Mouse (Mus musculus): ENCODE measurements around the gene Thsd4. TPM values are rescaled to one million over a fixed set of nuclear protein-coding genes. Genes with fewer than 3 reads are reported as not detected.

The Thsd4 gene
- total RNA-seq, 2 experiments from 2014 or later: 10.1 to 12.4 TPM

DNA sequence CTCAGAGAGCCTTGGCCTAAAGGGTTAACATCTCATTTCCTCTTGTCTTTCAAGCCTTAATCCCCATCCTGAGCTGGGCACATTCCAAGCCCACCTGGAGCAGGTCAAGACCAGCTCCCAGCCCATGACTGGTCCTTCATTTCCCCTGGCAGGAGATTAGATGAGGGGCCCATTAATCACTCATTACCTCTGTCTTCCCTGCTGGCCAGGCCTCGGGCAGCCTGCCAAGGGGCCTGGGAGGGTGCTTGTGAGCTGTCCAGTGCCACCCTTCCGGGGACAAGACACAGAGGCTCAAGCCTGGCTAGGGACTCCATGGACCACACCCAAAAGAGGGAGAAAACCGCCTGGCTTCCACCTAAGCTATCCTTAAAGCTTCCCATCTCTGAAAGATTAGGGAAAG, 3.6 kb downstream of the Thsd4 start:
- peak; percentile 13 for DNase-seq
- intact Hi-C loops (cut with DNase I): no loop called here

- DNase-seq: no peak
- intact Hi-C loops (cut with DNase I): no loop called here
These were observed 4.7 kb downstream of the Thsd4 start for GRCm38 (mm10) chr9:60517148-60517547.

DNA sequence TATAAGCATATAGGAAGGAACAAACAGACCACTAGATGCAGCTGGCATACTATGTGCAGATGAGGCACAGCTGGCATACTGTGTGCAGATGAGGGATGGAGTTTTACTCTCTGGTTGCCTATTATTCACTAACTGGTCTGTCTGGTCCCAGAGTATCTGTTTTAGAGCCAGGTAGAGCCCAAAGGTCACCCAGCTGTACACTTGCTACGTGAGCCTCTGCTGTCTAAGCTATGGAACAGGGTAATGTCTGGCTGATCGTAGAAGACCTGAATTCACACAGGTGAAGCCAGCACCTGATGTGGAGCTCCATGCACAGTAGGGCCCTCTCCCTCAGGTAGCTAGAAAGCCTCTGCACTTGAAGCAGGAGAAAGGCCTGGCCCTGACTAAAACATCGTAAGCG, 5.5 kb downstream of the Thsd4 start:
- intact Hi-C loops (cut with DNase I): no loop called here
- no peak for DNase-seq

DNA sequence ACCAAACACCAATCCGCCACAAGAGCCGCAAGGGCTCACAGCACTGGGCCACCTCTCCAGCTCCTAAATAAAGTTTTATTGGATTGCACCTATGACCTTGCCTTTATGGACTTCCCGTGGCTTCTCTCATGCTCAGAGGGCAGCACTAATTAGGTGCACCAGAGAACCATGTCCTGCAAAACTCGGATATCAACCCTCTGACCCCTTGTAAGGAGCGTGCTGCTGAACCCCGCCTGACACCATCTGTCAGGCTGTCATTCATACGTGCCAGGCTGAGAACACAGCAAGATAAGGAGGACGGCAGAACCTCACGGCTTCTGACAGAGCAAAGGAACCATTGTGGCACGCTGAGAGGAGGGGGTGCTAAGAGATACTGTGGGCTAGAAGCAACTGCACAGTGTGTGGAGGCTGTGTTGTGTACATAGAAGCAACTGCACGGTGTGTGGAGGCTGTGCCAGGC, 8.5 kb downstream of the Thsd4 start:
- no peak for DNase-seq
- intact Hi-C loops (cut with DNase I): no loop called here

- intact Hi-C loops (cut with DNase I): no loop called here
- no peak for DNase-seq
These were observed 11.0 kb downstream of the Thsd4 start for GRCm38 (mm10) chr9:60510876-60511275.

DNA sequence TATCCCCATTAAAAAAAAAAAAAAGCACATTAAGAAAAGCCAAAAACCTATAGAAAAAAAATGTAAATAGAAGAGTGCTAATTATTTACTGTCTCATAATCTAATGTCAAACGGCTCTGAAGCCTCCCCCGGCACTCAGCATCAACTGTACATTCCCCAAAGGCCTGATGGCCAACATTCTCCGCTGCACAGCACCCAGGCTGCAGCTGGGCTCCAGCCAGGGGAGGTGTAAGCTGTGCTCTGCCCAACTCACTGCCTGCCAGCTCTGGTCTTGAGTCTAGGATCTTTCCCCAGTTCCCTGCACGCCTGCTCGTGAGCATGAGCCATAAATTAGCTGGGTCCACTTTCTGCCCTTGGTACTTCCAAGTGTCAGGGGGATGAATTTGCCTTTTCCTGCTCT, 15.7 kb downstream of the Thsd4 start:
- DNase-seq: no peak
- intact Hi-C loops (cut with DNase I): no loop called here

DNA sequence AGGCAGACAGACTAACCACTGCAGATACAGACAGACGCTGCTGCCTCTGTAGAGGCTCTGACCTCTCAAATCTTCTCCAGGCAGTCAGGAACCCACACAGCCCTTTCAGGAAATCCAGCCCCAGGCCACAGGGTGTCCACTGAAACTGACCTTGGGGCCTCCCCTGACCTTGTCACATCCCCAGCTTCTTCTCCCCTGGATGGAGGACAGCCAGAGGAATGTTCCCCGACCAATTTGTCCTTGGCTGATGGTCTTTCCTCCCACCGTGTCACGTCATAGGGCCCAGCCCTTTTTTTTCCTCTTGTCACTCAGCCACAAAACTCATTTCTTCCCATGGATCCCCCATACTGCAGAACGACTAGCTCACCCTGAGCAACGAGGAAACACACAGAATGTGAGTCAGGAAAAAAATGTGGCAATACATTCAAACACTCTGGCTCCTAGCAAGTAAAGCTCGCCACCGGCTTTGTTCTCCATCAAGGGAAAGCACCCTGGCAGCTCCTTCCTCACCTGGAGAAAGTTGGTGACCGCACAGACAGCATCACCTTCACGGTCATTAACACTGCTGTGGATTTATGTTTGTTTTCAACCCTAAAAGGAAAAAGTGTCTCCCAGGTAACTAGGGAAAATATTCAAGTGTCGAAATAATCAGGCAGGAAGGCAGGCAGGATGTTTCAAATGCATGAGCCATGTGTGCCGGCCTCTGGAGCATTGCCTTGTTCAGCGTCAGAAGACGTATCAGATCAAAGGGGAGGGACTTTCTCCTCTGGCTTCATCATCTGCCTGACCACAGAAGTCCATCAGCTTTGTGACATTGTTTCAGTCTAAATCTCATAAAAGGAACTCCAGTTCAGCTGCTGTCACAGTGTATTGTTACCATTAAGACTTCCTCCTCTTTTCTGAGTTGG, 17.2 kb downstream of the Thsd4 start:
- DNase-seq: no peak
- intact Hi-C loops (cut with DNase I): no loop called here

GRCm38 (mm10) chr9:60502220-60502619, 19.6 kb downstream of the Thsd4 start:
- intact Hi-C loops (cut with DNase I): no loop called here

DNA sequence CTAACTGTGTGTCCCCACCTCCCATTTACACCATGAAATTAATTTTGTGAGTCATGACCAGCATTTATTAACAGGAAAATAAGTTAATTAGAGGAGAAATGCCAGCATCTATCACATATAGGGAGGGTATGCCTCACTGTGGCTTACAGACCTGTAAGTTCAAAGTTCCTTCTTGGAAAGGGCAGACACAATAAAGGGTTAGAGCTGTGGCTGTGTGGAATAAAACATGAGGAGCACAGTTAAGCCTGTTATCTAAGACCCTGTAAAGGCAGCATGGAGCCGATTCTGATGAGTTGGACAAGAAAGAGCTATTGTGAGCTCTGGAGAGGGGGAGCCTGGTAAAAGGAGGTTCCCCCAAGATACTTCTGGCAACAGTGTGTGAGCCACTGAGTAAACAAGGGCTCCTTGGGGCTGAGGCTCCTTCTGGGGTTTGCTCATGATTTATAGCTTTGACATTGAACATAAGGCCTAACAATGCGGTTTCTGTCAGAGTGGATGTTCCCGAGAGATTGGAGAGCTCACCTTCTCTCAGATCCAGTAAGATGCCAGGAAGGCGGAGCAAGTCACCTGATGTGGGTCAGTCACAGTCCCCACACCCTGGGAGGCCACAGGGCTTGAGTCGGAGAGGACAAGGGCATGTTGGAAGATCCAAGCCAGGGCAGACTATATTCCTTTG, 20.2 kb downstream of the Thsd4 start:
- DNase-seq: no peak
- intact Hi-C loops (cut with DNase I): no loop called here

More at GRCm38 (mm10) chr9:60502220-60502619, 19.6 kb downstream of the Thsd4 start:
- no peak for DNase-seq

DNA sequence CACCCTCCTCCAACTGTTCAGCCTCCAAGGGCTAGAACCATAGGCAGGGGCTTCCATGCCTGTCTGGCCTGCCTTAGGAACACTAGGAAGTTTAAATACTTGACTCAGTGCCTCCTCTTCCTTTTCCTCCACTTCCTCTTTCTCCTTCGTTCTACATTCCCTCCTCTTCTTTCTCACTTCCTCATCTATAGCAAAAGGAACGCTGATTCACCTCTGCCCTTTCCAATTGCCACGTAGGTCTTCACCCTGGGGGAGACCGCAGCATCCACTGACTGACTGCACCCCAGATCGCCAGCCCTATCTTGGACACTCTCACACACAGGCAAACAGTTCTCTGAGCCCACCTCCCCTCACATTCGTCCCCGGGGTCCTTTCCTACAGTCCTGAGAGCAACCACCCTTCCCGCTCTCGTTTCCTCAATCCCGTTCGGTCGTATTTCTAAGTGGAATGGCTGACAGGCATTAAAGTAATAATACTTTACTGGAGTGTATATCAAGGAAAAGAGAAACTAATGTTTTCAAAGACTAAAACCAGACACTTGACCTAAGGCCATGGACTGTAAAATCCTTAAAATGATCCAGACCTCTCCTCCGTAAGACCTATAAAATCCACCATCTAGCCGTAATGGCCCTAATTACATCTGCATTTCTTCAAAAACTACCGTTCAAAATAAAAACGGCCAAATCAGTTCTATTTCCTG, 29.4 kb downstream of the Thsd4 start:
- DNase-seq: no peak
- intact Hi-C loops (cut with DNase I): no loop called here

DNA sequence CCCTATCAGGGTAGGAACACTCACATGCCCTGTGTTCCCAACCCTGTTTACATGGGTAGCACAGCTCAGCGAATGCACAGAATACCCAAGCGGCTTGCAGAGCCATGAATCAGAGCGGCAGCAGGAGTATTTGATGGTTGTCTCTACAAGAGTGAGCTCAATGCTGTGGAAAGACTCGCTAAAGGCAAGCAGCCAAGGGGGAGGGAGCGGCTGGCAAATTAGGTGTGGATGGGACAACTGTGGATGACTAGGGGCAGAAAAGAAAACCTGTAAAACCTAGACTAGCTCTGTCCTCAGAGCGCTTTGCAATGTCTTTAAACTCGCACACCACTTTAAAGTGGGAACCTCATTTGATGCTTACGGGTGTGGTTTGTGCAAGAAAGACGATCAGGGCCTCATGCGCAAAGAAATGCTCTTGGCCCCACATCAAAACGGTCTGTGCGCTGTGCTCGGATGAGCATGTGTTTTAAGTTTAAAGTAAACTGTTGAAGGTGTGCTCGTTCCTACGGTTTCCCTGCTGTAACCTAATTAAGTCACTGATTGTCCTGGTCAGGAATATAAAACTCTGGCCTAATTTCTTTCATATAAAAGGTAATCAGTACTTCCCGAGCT, 30.3 kb downstream of the Thsd4 start:
- intact Hi-C loops (cut with DNase I): no loop called here
- DNase-seq: peak; percentile 20

DNA sequence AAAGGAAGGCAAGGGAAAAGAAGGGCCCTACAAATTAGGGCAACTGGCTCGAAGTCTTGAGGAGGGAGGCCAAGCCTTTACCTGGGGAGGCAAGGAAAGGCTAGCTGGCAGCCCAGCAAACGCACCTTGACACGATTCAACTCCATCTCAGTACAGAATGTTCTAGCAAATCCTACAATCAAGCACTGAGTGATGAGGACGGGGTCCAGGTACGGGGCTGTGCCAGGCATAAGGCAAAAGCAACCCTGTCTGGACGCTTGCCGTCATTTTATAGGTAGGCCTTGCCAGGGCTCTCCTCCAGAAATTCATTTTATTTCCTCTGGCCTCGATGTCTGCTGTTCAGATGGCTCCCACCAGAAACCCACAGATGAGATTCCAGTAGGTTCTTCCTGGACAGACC, 30.8 kb downstream of the Thsd4 start:
- no peak for DNase-seq
- intact Hi-C loops (cut with DNase I): no loop called here

- intact Hi-C loops (cut with DNase I): no loop called here
- no peak for DNase-seq
These were observed 33.0 kb downstream of the Thsd4 start for GRCm38 (mm10) chr9:60488816-60489215.

DNA sequence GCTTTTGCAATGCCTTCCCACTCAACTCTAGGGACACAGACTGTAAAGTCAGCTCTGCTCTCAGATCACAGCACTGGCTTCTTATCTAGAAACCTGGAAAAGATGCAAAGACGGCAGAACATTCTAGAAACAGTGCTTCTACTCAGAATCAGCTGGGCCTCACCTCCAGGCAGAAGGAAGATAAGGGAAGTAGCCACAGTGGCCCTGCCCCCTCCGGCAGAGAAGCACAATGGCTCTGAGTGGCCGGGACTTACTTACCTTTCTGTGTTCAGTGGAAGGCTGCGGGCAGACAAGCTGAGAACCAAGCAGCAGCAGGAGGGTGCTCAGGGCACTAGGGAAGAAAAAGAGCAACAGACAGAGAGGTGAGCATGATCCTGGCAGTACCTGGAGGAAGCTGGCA, 39.7 kb downstream of the Thsd4 start:
- no peak for DNase-seq
- intact Hi-C loops (cut with DNase I): no loop called here

DNA sequence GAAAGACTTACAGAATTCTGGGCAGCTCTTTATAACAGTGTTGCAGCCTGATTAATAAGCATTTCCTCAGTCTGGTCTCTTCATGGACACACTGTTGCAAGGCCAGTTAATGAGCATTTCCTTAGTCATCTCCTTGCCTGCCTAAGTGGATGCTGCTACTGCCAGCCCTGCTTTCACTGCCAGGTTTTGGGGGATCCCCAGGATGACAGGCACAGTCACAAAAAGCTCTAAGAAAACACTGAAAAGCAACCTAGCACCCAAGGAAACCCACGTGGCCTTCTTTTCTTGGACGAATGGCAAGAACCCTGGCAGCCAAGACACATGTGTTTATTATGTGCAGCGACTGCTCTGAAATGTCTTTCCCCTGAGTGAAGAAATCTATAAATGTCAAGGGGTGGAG, 41.8 kb downstream of the Thsd4 start:
- peak; percentile 13 for DNase-seq
- intact Hi-C loops (cut with DNase I): no loop called here

DNA sequence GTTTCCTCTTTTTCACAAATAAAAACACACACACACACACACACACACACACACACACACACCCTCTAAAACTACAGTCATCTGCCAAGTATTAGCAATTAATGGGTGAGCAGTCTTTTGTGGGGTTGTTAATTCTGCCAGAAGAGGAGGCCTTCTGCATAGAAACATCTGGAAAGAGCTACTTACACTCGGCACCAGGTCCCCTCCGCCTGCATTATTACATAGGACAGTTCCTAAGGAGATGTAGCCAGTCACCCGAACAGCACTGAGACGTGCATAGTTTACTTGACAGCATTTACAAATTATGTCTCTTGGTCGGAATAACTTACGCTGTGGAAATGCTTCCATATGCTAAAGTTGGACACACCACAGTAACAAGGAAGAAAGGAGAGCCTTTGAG, 43.0 kb downstream of the Thsd4 start:
- intact Hi-C loops (cut with DNase I): no loop called here
- DNase-seq: no peak

DNA sequence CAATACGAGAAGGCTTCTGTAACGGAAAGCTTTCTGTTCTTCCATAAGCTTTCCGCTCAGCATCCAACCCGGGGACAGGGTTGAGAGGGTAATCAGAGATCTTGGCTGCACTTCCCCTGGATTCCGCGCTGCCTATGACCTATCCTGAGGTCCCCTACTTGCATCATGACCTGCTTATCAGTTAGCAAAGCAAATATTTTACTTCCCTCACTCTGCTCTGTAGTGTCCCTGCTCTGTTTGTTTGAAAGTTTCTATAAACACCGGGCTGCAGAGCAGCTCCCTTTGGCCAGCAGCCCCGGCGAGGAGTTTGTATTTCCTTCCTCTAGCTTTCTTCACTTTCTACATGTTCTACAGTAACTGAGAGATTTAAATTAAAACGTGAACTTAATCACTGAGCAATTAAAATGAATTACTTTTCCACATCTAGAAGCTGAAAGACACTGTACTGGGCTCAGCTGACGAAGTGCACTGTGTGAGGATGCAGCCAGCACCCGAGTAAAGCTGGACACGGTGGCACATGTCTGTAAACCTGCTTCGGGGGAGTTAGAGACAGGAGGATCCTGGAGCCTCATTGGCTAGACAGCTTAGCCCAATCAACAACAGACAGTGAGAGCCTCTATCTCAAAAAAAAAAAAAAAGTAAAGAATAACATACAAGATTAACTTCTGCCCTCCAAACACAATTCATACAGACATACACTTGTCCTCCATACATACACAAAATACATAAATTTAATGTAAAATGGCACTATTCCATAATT, 43.7 kb downstream of the Thsd4 start:
- no peak for DNase-seq
- intact Hi-C loops (cut with DNase I): no loop called here

- DNase-seq: no peak
- intact Hi-C loops (cut with DNase I): no loop called here
These were observed 61.5 kb downstream of the Thsd4 start for GRCm38 (mm10) chr9:60460010-60460982.

- intact Hi-C loops (cut with DNase I): loop anchor here (10.0 kb wide), 1 partner anchor 174 kb away; no protein-coding TSS in a partner anchor
- DNase-seq: peak; percentile 64
These were observed 63.3 kb downstream of the Thsd4 start for GRCm38 (mm10) chr9:60458468-60458962.
